Mouse (Mus musculus): Measurements from ENCODE around the gene Sik3. TPM values are rescaled to one million over a fixed set of nuclear protein-coding genes. Genes with fewer than 3 reads are reported as not detected.

Gene Sik3
- 10 to 100 TPM; 56.3 to 63.1 TPM for total RNA-seq (2021)
- long read RNA-seq, experiment 1, full-length matches to known transcripts: 3 of 41 reads
- long read RNA-seq, experiment 1, partial matches to known transcripts: 32 of 41 reads
- long read RNA-seq, experiment 1, other reads (novel, unspliced or antisense): 6 of 41 reads
- long read RNA-seq, experiment 2, full-length matches to known transcripts: 1 of 33 reads
- long read RNA-seq, experiment 2, partial matches to known transcripts: 26 of 33 reads
- long read RNA-seq, experiment 2, other reads (novel, unspliced or antisense): 6 of 33 reads

DNA sequence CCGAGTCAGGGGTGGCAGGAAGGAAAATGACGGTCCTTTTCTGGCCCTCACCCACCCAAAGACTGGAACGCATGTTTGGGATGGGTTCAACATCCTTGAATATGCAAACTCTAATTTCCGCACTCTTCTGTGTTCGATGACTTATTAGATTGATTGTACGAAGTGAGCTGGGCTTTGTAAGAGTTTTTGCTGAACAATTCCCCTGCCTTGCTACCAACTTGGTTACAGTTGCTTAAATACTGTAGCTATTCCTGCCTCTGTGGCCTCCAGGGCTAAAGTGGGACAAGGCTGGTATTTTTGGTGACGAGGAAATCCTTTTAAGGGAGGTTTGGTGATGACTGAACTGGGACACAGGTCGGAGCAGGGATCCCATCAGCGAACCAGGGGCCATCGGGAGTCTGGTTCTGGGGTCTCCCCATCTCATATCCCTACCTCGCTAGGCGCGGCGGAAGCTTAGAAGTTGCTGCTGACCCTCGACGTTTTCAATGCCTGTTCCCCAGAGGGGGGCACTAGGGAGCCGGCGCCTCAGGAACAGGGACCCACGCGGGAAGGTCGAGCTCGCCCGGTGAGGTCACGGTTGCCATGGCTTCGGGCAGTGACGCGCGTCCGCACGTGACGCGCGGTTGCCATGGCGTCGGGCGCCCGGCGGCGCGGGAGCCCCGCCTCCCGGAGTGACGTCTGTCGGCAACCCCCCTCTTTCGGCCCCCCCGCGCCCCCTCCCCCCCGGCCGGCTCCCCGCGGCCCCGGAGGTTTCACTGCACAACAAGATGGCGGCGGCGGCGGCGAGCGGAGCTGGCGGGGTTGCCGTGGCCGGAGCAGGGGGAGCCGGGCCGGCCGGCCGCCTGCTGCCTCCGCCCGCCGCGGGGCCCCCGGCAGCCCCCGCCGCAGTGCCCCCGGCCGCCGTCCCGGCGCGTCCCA, at the start of gene Sik3, which contains the start of gene Pafah1b2:
Gene Sik3 (plus strand): TSS at position 730 of the 918 bp plus-strand sequence.
Gene Pafah1b2 (minus strand): TSS at position 600 of the 918 bp plus-strand sequence.
- intact Hi-C loops (cut with DNase I): loop anchor here (2.0 kb wide), 1 partner anchor 178 kb away; no protein-coding TSS in a partner anchor
- DNase-seq: peak; percentile 97 to 98

GRCm38 (mm10) chr9:45963577-45963976, 49.0 kb upstream of the Sik3 start:
- intact Hi-C loops (cut with DNase I): no loop called here
- no peak for DNase-seq

- no peak for DNase-seq
- intact Hi-C loops (cut with DNase I): no loop called here
These were observed 35.7 kb upstream of the Sik3 start for GRCm38 (mm10) chr9:45976884-45977283.

DNA sequence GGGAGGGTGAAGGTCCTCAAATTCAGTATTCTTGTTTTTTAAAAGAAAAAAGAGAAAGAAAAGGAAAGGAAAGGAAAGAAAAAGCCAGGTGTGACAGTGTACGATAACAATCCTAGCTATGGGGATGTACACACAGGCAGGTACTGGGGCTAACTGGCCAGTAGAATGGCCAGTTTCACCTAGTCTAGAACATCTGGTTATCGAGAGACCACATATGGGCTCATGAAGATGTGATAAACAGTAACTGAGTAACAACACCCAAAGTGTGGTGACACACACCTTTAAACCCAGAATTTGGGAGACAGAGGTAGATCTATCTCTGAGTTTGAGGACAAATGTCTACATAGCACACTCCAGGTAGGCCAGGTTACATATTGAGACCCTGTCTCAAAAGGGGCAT, 32.8 kb upstream of the Sik3 start:
- DNase-seq: no peak
- intact Hi-C loops (cut with DNase I): no loop called here

DNA sequence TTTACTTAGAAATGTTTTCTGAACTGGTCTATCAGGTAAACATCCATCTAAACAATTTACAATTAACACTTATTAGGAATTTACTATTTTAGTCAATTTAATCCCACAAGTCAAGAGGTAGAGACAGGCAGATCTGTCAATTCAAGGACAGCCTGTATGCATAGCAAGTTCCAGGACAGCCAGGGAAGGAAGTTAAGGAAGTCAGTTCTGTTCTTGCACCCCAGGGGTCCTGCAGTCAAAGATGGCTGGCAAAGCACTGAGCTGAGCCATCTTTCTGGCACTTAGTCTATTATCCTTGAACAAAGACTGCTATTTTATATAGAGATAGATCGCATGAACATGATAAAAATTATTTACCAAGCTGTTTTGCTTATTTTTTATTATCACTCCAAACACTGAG, 32.0 kb upstream of the Sik3 start:
- DNase-seq: no peak
- intact Hi-C loops (cut with DNase I): no loop called here

DNA sequence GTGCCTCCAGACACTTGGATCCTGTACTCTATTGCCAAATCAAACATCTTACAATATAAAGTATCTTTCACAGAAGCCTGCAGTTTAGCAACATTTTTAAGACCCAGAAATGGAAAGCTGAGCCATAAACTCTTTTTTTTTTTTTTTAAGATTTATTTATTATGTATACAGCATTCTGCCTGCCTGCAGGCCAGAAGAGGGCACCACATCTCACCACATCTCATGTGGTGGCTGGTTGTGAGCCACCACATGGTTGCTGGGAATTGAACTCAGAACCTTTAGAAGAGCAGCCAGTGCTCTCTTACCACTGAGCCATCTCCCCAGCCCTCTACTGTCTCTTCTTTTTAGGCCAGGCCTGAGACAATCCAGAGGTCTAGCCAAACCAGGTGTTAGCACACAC, 31.3 kb upstream of the Sik3 start:
- DNase-seq: no peak
- intact Hi-C loops (cut with DNase I): no loop called here

DNA sequence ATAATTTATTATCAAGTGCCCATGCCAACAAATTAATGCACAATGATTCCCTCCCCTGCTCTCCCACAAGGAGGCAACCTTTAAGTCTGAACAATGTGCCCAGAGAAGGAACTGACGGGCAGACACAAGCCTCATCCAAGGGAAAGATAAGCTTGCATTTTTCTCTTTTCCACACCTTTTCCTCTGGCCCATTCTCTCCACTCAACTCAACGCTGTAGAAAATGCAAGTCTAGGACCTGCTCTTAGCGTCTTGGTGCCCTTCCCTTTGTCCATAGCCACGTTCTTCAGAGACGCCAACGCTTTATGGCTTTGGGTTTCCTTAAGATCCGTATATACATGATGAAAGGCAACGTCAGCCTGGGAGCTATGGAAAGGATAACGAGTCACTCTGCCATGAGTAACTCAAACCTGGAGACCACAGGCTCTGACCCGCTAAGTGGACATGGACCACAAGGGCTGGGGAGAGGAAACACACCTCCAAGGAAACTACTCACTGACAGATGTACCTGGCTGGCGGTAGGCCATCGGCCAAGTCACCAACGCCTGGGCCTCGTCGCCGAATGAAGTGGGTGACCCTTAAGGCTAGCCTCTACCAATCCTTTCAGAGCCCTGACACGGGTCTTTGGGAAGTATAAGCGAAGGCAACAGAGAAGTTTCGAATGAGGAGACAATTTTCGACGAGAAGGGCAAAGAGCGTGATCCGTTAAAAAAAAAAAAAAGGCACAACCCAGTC, 28.8 kb upstream of the Sik3 start:
- DNase-seq: peak; percentile 24 to 34
- intact Hi-C loops (cut with DNase I): no loop called here

DNA sequence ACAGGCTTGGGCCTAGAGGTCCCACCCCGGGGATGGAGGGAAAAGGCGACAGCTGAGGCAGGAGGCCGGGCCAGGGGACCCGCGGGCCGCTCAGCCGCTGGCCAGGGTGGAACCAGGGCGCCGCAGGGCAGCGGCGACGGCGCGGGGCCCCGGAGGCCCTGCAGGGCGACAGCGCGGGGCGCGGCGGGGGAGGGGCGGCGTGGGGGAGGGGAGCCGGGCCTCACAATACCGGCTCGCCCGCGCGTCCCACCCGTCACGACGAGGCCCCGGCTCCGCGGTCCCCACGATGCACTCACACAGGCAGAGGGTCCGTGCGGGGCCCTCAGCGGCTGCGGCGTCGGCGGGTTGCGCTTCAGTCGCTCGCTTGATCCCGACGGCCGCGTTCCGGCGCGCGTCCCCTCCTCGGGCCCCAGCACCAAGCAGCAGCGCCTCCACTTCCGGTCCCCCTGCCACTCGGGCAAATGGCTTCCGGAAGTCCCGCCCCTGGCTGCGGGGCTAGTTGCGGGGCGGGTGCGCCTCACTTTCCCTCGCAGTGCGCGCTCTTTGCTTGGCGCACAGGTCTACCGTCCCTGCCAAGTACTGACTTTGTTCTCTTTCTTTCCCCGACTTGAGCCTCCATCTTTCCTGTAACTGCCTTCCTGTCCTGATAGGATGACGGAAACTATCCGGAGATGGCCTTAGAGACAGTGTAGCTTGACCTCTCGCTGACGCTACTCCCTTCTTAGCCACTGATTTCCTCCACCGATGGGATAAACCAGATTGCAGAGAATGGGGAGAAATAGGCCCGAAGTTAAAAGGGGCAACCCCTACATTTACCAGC, 28.0 kb upstream of the Sik3 start:
- intact Hi-C loops (cut with DNase I): no loop called here
- DNase-seq: peak; percentile 92 to 94

DNA sequence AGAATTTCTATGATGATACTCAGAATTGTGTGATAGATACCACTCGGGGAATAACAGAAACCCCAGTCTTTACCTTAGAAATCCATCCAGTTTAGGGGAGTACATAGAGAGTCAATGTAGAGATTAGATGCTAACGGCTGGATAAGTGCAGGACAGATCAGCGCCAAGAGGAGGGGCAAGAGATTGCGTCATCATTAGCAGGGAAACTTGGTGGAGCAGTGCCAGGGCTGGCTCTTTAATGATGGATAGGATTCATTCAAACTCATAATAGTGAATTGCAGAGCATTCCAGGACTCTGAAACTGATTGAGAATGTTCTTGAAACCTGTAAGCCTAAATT, 27.4 kb upstream of the Sik3 start:
- DNase-seq: peak; percentile 67 to 73
- intact Hi-C loops (cut with DNase I): no loop called here

GRCm38 (mm10) chr9:45999009-45999408, 13.6 kb upstream of the Sik3 start:
- DNase-seq: no peak
- intact Hi-C loops (cut with DNase I): no loop called here

DNA sequence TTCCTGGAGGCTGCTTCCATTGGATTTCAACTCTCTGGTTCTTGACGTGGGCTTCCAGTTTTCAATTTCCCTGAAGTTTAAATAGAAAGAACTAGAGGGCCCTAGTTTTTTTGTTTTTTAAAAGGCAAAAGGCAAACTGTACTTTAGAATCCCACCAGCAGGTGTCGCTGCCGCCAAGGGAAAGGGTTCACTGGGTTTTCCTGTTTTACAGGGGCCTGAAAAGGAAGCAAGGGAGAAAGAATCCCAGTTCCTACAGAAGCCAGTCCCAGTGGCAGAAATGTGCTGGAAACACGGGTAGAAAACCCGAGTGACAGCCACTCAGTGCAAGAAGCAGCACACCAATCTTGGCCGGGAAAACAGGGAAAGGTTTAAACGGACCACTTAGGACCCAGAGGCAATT, 8.9 kb upstream of the Sik3 start:
- intact Hi-C loops (cut with DNase I): loop anchor here (1.0 to 10.0 kb wide), 4 partner anchors 187 to 311 kb away; partner anchors contain the start of gene 4931429L15Rik
- peak; percentile 86 to 95 for DNase-seq

GRCm38 (mm10) chr9:46004529-46004928, 8.1 kb upstream of the Sik3 start:
- intact Hi-C loops (cut with DNase I): loop anchor here (2.0 to 10.0 kb wide), 2 partner anchors 186 to 310 kb away; partner anchors contain the start of gene 4931429L15Rik
- DNase-seq: no peak

DNA sequence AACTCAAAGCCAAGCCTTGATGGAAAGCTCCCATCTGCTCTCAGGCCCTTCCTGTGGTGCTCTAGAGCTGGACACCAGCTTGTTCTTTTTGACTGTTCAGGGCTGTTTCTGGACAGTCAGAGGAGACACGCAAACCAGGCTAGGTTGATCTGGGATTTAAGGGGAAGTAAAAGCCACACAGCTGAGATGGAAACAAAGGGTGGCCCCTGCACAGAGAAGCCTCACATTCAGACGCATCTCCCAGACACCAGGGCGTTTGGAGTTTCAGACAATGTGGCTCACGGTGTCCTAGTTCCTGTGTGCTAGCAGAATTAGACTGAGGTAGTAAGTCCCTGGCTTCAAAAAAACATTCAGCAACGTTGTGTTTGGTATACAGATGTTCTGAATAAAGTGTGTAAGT, 6.4 kb upstream of the Sik3 start:
- intact Hi-C loops (cut with DNase I): loop anchor here (10.0 kb wide), 1 partner anchor 309 kb away; the partner anchor contains the start of gene 4931429L15Rik
- no peak for DNase-seq

- intact Hi-C loops (cut with DNase I): loop anchor here (10.0 kb wide), 1 partner anchor 306 kb away; the partner anchor contains the start of gene 4931429L15Rik
- DNase-seq: no peak
These were observed 3.5 kb upstream of the Sik3 start for GRCm38 (mm10) chr9:46008931-46009668.

GRCm38 (mm10) chr9:46009669-46009983, 3.0 kb upstream of the Sik3 start:
- intact Hi-C loops (cut with DNase I): loop anchor here (10.0 kb wide), 1 partner anchor 305 kb away; the partner anchor contains the start of gene 4931429L15Rik
- DNase-seq: no peak

DNA sequence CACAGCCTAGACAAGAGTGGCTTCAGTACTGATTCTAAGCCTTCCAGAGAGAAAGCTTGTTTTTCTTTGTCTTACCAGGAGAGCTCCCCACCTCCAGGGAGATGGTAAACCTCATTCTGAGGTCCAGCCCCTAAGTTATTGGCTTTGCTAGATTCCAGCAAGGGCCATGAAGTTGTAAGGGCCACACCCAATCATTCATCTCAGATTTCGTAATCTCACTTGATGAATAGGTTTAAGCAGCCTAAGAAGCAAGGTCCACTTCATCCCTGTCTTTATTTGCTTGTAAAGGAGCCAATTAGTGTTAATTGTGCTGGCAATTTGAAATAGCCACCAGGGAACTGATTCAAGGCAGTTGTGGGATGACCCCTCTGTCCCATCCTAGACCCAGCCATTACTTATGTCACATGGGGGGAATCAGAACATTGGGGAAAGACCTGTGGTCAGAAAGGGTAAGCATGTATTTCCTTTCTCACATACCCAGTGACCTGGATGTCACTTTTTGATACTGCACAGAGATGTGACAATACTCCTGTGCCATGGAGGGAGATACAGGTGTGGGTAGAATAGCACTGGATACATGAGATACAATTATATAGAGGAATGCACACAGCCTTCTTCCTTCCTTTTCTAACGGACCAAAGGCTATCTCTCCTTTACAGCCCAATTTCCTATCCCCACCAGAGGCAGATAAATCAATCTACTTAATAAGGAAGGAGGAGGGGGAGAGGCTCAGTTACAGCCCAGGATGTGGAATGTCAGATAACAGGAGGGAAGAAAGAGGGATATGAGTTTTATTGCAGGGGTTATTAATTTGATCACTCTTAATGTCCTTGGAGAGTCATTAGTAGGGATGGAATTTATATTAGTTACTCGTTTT, 1.3 kb upstream of the Sik3 start:
- intact Hi-C loops (cut with DNase I): no loop called here
- DNase-seq: no peak

GRCm38 (mm10) chr9:46013009-46013586, 478 bp downstream of the Sik3 start:
- DNase-seq: peak in 1 of 2 experiments; percentile 56
- intact Hi-C loops (cut with DNase I): loop anchor here (2.0 kb wide), 1 partner anchor 178 kb away; no protein-coding TSS in a partner anchor

DNA sequence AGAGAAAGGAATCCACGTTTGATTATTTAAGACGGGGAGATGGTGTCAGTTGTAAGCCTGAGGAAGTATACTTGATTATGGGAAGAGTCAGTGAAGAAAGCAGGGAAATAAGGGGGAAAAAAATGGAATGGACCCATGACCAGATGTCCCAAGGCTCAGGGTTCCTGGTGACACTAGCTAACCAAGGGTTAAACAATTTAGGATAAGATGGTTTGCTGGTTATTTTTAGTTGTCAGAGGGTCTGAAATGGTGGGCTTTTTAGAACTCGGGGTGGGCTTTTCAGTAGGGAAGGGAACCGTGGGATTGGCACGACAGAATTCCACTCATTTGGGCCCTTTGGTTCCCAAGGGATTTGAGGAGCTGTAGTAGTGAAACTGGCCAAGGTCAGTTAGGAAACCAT, 996 bp downstream of the Sik3 start:
- no peak for DNase-seq
- intact Hi-C loops (cut with DNase I): loop anchor here (2.0 kb wide), 1 partner anchor 177 kb away; no protein-coding TSS in a partner anchor

All from heart, postnatal 14 days (tissue).